Mouse (Mus musculus) midbrain, embryonic 16.5 days (tissue): ENCODE results near the gene Chadl. TPM values are rescaled to one million over a fixed set of nuclear protein-coding genes. Genes with fewer than 3 reads are reported as not detected.
"Not testable (repeated sequence)": the region's sequence is repeated elsewhere in the genome, so short reads cannot be mapped to it uniquely, and the experiment has no call there.

ENCODE experiments used
- ATAC-seq: fragments of 200-750 bp; cut with Nextera tagmentation; 2 replicates; pipeline ENCODE4 v1.8.0; 2017; ENCODE audit warnings: moderate TSS enrichment
- H3K27ac ChIP-seq: fragments of 300-500 bp; sonication (generic); 2 replicates; pipeline ENCODE4 v1.5.1; 2014; ENCODE audit warnings: mild to moderate bottlenecking, low read length, mixed read lengths
- H3K27me3 ChIP-seq: fragments of 300-500 bp; sonication (generic); 2 replicates; pipeline ENCODE4 v1.6.1; 2014; ENCODE audit warnings: low read depth, low read length, mixed read lengths; ENCODE audit not compliant: control insufficient read depth, insufficient read depth
- H3K36me3 ChIP-seq: fragments of 300-500 bp; sonication (generic); 2 replicates; pipeline ENCODE4 v1.6.1; 2014; ENCODE audit warnings: mild to moderate bottlenecking, low read length, moderate library complexity, mixed read lengths; ENCODE audit not compliant: control insufficient read depth, insufficient read depth
- H3K4me1 ChIP-seq: fragments of 300-500 bp; sonication (generic); 2 replicates; pipeline ENCODE4 v1.6.1; 2014; ENCODE audit warnings: mild to moderate bottlenecking, low read length, mixed read lengths; ENCODE audit not compliant: control insufficient read depth, insufficient read depth
- H3K4me2 ChIP-seq: fragments of 300-500 bp; sonication (generic); 2 replicates; pipeline ENCODE4 v1.6.1; 2014; ENCODE audit warnings: mild to moderate bottlenecking, low read length, mixed read lengths
- H3K4me3 ChIP-seq: fragments of 300-500 bp; sonication (generic); 2 replicates; pipeline ENCODE4 v1.5.1; 2014; ENCODE audit warnings: low read depth, mild to moderate bottlenecking, low read length, moderate library complexity, mixed read lengths
- H3K9ac ChIP-seq: fragments of 300-500 bp; sonication (generic); 2 replicates; pipeline ENCODE4 v1.6.1; 2014; ENCODE audit warnings: low read depth, low read length, mixed read lengths
- H3K9me3 ChIP-seq: fragments of 300-500 bp; sonication (generic); replicated peaks from 2 replicates; pipeline ENCODE4 v1.6.1; 2014; ENCODE audit warnings: mild to moderate bottlenecking, low read length, mixed read lengths; ENCODE audit not compliant: control insufficient read depth, poor library complexity, severe bottlenecking
- WGBS: fragments of 180-500 bp; shearing (Covaris S2); extraction: QIAGEN DNeasy Blood & Tissue Kit; methylation state at CpG from one replicate; pipeline ENCODE4 v1.1.7; 2014; 5-methylcytosine and 5-hydroxymethylcytosine counted together
- polyA plus RNA-seq: library from polyadenylated mRNA; unstranded; fragments of >200 nt; fragmentation: Nextera tagmentation; extraction: Ambion mirVana; gene quantifications from 2 replicates; pipeline ENCODE4 v1.2.1, GENCODE M21; 2015

The Chadl gene
- polyA plus RNA-seq, 1 experiment from 2014 or later: 42.5 TPM

GRCm38 (mm10) chr15:81708991-81709390, 11.9 kb upstream of the Chadl start:
- no peaks in the 10 kb centered on the region for H3K27me3 ChIP-seq
- no peaks in the 10 kb centered on the region for H3K9me3 ChIP-seq
- H3K4me2 ChIP-seq: no peak overlapping the region
- WGBS: 90% methylated on average over 11 of the region's 11 CpGs
- no peak overlapping the region for H3K27ac ChIP-seq
- ATAC-seq: no peak
- H3K4me3 ChIP-seq: no peak overlapping the region
- H3K36me3 ChIP-seq: peaks cover 46% of the 10 kb centered on the region
- H3K9ac ChIP-seq: no peak overlapping the region
- no peaks in the 10 kb centered on the region for H3K4me1 ChIP-seq

- WGBS: 82% methylated on average over 3 of the region's 3 CpGs
- Histone ChIP-seq H3K4me3 (no peak overlapping the region), H3K27me3 (no peaks in the 10 kb centered on the region), H3K9ac (no peak overlapping the region), H3K27ac (no peak overlapping the region), H3K4me2 (no peak overlapping the region), H3K4me1 (no peaks in the 10 kb centered on the region), H3K9me3 (no peaks in the 10 kb centered on the region), H3K36me3 (peaks cover 13% of the 10 kb centered on the region; the same call in 1 of the 2 replicates)
- no peak for ATAC-seq
These were observed 6.0 kb upstream of the Chadl start for GRCm38 (mm10) chr15:81703094-81703489.

GRCm38 (mm10) chr15:81702306-81703093, 5.4 kb upstream of the Chadl start:
- Histone ChIP-seq H3K4me3 (no peak overlapping the region), H3K9ac (no peak overlapping the region), H3K27ac (no peak overlapping the region), H3K36me3 (peaks cover 13% of the 10 kb centered on the region; the same call in 1 of the 2 replicates), H3K9me3 (no peaks in the 10 kb centered on the region), H3K4me1 (no peaks in the 10 kb centered on the region), H3K27me3 (no peaks in the 10 kb centered on the region), H3K4me2 (no peak overlapping the region)
- ATAC-seq: no peak
- 88% methylated on average over 13 of the region's 13 CpGs for WGBS

- not testable (repeated sequence) for H3K27me3 ChIP-seq, H3K4me3 ChIP-seq, ATAC-seq, H3K27ac ChIP-seq, H3K4me1 ChIP-seq, H3K9me3 ChIP-seq, H3K9ac ChIP-seq, H3K4me2 ChIP-seq
- H3K36me3 ChIP-seq: peaks cover 13% of the 10 kb centered on the region; the same call in 1 of the 2 replicates
- WGBS: 81% methylated on average over 4 of the region's 4 CpGs
These were observed 4.3 kb upstream of the Chadl start for GRCm38 (mm10) chr15:81701350-81701749.

GRCm38 (mm10) chr15:81700601-81701000, 3.5 kb upstream of the Chadl start:
- WGBS: 85% methylated on average over 8 of the region's 8 CpGs
- peaks cover 13% of the 10 kb centered on the region; the same call in 1 of the 2 replicates for H3K36me3 ChIP-seq
- H3K9ac ChIP-seq: no peak overlapping the region
- no peaks in the 10 kb centered on the region for H3K9me3 ChIP-seq
- no peaks in the 10 kb centered on the region; the same call in 1 of the 2 replicates for H3K27me3 ChIP-seq
- H3K4me1 ChIP-seq: no peaks in the 10 kb centered on the region
- H3K4me3 ChIP-seq: no peak overlapping the region
- no peak overlapping the region for H3K27ac ChIP-seq
- no peak overlapping the region for H3K4me2 ChIP-seq
- no peak for ATAC-seq

- WGBS: 72% methylated on average over 2 of the region's 2 CpGs
- no peaks in the 10 kb centered on the region for H3K4me1 ChIP-seq
- no peak overlapping the region for H3K4me3 ChIP-seq
- H3K4me2 ChIP-seq: no peak overlapping the region
- ATAC-seq: no peak
- no peaks in the 10 kb centered on the region; the same call in 1 of the 2 replicates for H3K27me3 ChIP-seq
- no peak overlapping the region for H3K27ac ChIP-seq
- no peaks in the 10 kb centered on the region for H3K9me3 ChIP-seq
- H3K36me3 ChIP-seq: peaks cover 9% of the 10 kb centered on the region; the same call in 1 of the 2 replicates
- H3K9ac ChIP-seq: no peak overlapping the region
These were observed 3.1 kb upstream of the Chadl start for GRCm38 (mm10) chr15:81700161-81700560.

- no peak overlapping the region for H3K9ac ChIP-seq
- peaks cover 7% of the 10 kb centered on the region; the same call in 1 of the 2 replicates for H3K4me1 ChIP-seq
- no peaks in the 10 kb centered on the region for H3K9me3 ChIP-seq
- no peak overlapping the region for H3K4me3 ChIP-seq
- H3K4me2 ChIP-seq: no peak overlapping the region
- no peak for ATAC-seq
- no peak overlapping the region for H3K27ac ChIP-seq
- H3K27me3 ChIP-seq: no peaks in the 10 kb centered on the region; the same call in none of the 2 replicates
- 74% methylated on average over 2 of the region's 2 CpGs for WGBS
- H3K36me3 ChIP-seq: no peaks in the 10 kb centered on the region
These were observed 1.4 kb upstream of the Chadl start for GRCm38 (mm10) chr15:81698532-81698931.

GRCm38 (mm10) chr15:81697847-81698246, 760 bp upstream of the Chadl start:
- Histone ChIP-seq H3K9me3 (no peaks in the 10 kb centered on the region), H3K4me2 (no peak overlapping the region), H3K9ac (no peak overlapping the region), H3K36me3 (no peaks in the 10 kb centered on the region), H3K27ac (no peak overlapping the region), H3K27me3 (peaks cover 2% of the 10 kb centered on the region), H3K4me1 (peaks cover 10% of the 10 kb centered on the region; the same call in 1 of the 2 replicates), H3K4me3 (no peak overlapping the region)
- no peak for ATAC-seq
- WGBS: 55% methylated on average over 3 of the region's 3 CpGs

GRCm38 (mm10) chr15:81694891-81695290, 2.2 kb downstream of the Chadl start:
- Histone ChIP-seq H3K9me3 (no peaks in the 10 kb centered on the region), H3K27ac (peak overlapping the region; percentile 75), H3K4me3 (peak overlapping the region; percentile 66), H3K27me3 (peaks cover 13% of the 10 kb centered on the region), H3K4me2 (peak overlapping the region; percentile 89), H3K9ac (peak overlapping the region; percentile 80), H3K36me3 (no peaks in the 10 kb centered on the region), H3K4me1 (peaks cover 13% of the 10 kb centered on the region; the same call in 1 of the 2 replicates)
- no peak for ATAC-seq
- 19% methylated on average over 19 of the region's 19 CpGs for WGBS
